Mouse (Mus musculus): ENCODE results near the gene Gm42517. TPM values are rescaled to one million over a fixed set of nuclear protein-coding genes. Genes with fewer than 3 reads are reported as not detected.

Gene Gm42517
- polyA plus RNA-seq, 1 experiment from 2014 or later = 0.08 TPM

- Histone ChIP-seq H3K27ac (no peak overlapping the region), H3K36me3 (peaks cover 33% of the 10 kb centered on the region), H3K4me1 (no peaks in the 10 kb centered on the region), H3K4me3 (no peak overlapping the region), H3K9ac (no peak overlapping the region), H3K4me2 (replicated peaks) (no peak overlapping the region), H3K9me3 (no peaks in the 10 kb centered on the region), H3K27me3 (no peaks in the 10 kb centered on the region)
- WGBS = 81% methylated on average over 10 of the region's 10 CpGs
- ATAC-seq (ENCODE audit: low FRiP score, low read depth) = no peak
Measured at GRCm38 (mm10) chr5:108345313-108346071, 22.2 kb downstream of the Gm42517 start.

- Histone ChIP-seq H3K4me2 (replicated peaks) (no peak overlapping the region), H3K27me3 (no peaks in the 10 kb centered on the region), H3K9me3 (no peaks in the 10 kb centered on the region), H3K36me3 (peaks cover 30% of the 10 kb centered on the region), H3K4me3 (no peak overlapping the region), H3K27ac (no peak overlapping the region), H3K4me1 (no peaks in the 10 kb centered on the region), H3K9ac (no peak overlapping the region)
- 91% methylated on average over 4 of the region's 4 CpGs for WGBS
- ATAC-seq (ENCODE audit: low FRiP score, low read depth) = no peak
Measured at GRCm38 (mm10) chr5:108343680-108344170, 24.0 kb downstream of the Gm42517 start.

DNA sequence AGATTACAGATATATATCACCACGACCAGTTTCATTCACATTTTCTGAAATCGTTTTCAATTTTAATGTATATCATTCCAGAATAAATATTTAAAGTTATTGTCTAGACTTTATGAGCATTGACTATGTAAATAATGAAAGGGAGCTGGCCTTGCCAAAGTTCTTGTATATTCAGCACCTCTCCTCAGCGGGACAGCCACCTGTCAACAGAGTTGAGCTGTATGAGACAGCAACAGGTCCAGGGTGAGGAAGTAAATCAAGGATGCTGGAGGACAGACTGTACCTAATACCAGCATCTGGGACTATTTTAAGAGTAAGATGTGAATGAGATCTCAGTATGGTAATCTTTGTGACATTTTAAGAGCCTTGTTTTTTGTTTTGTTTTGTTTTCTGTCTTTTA lies 29.7 kb downstream of the Gm42517 start:
- no peak for ATAC-seq (ENCODE audit: low FRiP score, low read depth)
- Histone ChIP-seq H3K27me3 (no peaks in the 10 kb centered on the region), H3K9ac (no peak overlapping the region), H3K4me1 (no peaks in the 10 kb centered on the region), H3K4me2 (replicated peaks) (no peak overlapping the region), H3K4me3 (no peak overlapping the region), H3K27ac (no peak overlapping the region), H3K9me3 (no peaks in the 10 kb centered on the region), H3K36me3 (peaks cover 40% of the 10 kb centered on the region)
- WGBS = 88% methylated on average over 3 of the region's 3 CpGs

GRCm38 (mm10) chr5:108337385-108337784 lies 30.3 kb downstream of the Gm42517 start:
- H3K4me2 ChIP-seq (replicated peaks) = no peak overlapping the region
- no peak for ATAC-seq (ENCODE audit: low FRiP score, low read depth)
- H3K27me3 ChIP-seq = no peaks in the 10 kb centered on the region
- H3K4me3 ChIP-seq = no peak overlapping the region
- no peaks in the 10 kb centered on the region for H3K4me1 ChIP-seq
- no peak overlapping the region for H3K27ac ChIP-seq
- 37% methylated on average over 4 of the region's 4 CpGs for WGBS
- H3K9ac ChIP-seq = no peak overlapping the region
- no peaks in the 10 kb centered on the region for H3K9me3 ChIP-seq
- peaks cover 43% of the 10 kb centered on the region for H3K36me3 ChIP-seq

DNA sequence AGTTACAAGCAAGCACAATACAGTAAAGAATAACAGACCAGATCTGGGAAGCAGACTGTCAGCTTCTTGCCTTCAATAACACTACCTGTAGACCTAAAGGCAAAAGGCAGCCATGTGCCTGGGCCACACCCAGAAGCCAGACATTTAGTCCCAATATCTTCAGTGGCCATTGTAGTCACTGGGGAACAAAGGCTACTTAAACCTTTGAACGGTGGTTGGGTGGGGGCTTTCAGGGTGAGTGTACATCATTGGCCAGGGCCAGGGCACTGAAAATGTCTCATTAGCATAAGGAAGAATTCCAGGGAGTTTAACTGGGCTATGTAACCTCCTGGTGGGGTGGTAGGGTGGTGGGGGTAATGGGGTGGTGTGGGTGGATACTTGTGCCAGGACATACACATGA lies 36.7 kb downstream of the Gm42517 start:
- WGBS = 91% methylated on average over 1 of the region's 1 CpGs
- Histone ChIP-seq H3K27me3 (no peaks in the 10 kb centered on the region), H3K9ac (no peak overlapping the region), H3K4me3 (no peak overlapping the region), H3K27ac (no peak overlapping the region), H3K4me2 (replicated peaks) (no peak overlapping the region), H3K9me3 (no peaks in the 10 kb centered on the region), H3K4me1 (no peaks in the 10 kb centered on the region), H3K36me3 (peaks cover 50% of the 10 kb centered on the region)
- ATAC-seq (ENCODE audit: low FRiP score, low read depth) = no peak

Other genes with a start within 250 kb of the Gm42517 start
- gene Tmed5, start 235.3 kb downstream of the Gm42517 start, polyA plus RNA-seq (2015; fragmentation: Nextera tagmentation; extraction: Ambion mirVana) = 33.4 and 35.3 TPM in 2 replicates
- gene Ccdc18, start 235.0 kb downstream of the Gm42517 start, polyA plus RNA-seq (2015; fragmentation: Nextera tagmentation; extraction: Ambion mirVana) = 9.5 and 10.2 TPM in 2 replicates
- 47.5 and 48.9 TPM in 2 replicates for gene Dr1, start 99.0 kb downstream of the Gm42517 start, polyA plus RNA-seq (2015; fragmentation: Nextera tagmentation; extraction: Ambion mirVana)
- 4.6 and 5.1 TPM in 2 replicates for gene Pigg, start 55.3 kb downstream of the Gm42517 start, polyA plus RNA-seq (2015; fragmentation: Nextera tagmentation; extraction: Ambion mirVana)
- 0.20 and 0.64 TPM in 2 replicates for gene Pde6b, start 20.5 kb upstream of the Gm42517 start, polyA plus RNA-seq (2015; fragmentation: Nextera tagmentation; extraction: Ambion mirVana)
- gene Atp5k, start 66.5 kb upstream of the Gm42517 start, polyA plus RNA-seq (2015; fragmentation: Nextera tagmentation; extraction: Ambion mirVana) = 399 and 403 TPM in 2 replicates
- 0.24 and 0.25 TPM in 2 replicates for gene Mfsd7a, start 81.0 kb upstream of the Gm42517 start, polyA plus RNA-seq (2015; fragmentation: Nextera tagmentation; extraction: Ambion mirVana)
- 23.3 and 26.4 TPM in 2 replicates for gene Pcgf3, start 93.3 kb upstream of the Gm42517 start, polyA plus RNA-seq (2015; fragmentation: Nextera tagmentation; extraction: Ambion mirVana)
- 0.50 and 0.59 TPM in 2 replicates for gene Cplx1, start 182.1 kb upstream of the Gm42517 start, polyA plus RNA-seq (2015; fragmentation: Nextera tagmentation; extraction: Ambion mirVana)